Mouse (Mus musculus) urinary bladder, postnatal 4 days (tissue): ENCODE results near the gene 1700066M21Rik.

Experiments used
- DNase-seq, 2 experiments: peaks; one replicate each; pipeline ENCODE4 v3.0.0; 2021 to 2022; ENCODE audit warnings: low spot score in 2 of 2

Gene 1700066M21Rik

GRCm38 (mm10) chr1:57377376-57378341 is at the start of gene 1700066M21Rik:
TSS of gene 1700066M21Rik (plus strand) at chr1:57377620.
- DNase-seq = peak; percentile 89 to 95

GRCm38 (mm10) chr1:57329285-57330093 is 47.9 kb upstream of the 1700066M21Rik start:
- no peak for DNase-seq

- no peak for DNase-seq
These were observed 47.2 kb upstream of the 1700066M21Rik start for GRCm38 (mm10) chr1:57330228-57330627.

GRCm38 (mm10) chr1:57332040-57332439 is 45.4 kb upstream of the 1700066M21Rik start:
- no peak for DNase-seq

GRCm38 (mm10) chr1:57333550-57334213 is 43.7 kb upstream of the 1700066M21Rik start:
- no peak for DNase-seq

- no peak for DNase-seq
These were observed 42.2 kb upstream of the 1700066M21Rik start for GRCm38 (mm10) chr1:57335200-57335599.

- DNase-seq = no peak
These were observed 38.1 kb upstream of the 1700066M21Rik start for GRCm38 (mm10) chr1:57339156-57339796.

- no peak for DNase-seq
These were observed 36.2 kb upstream of the 1700066M21Rik start for GRCm38 (mm10) chr1:57341197-57341596.

- no peak for DNase-seq
These were observed 29.9 kb upstream of the 1700066M21Rik start for GRCm38 (mm10) chr1:57347487-57347886.

- DNase-seq = no peak
These were observed 25.5 kb upstream of the 1700066M21Rik start for GRCm38 (mm10) chr1:57351941-57352340.

GRCm38 (mm10) chr1:57358546-57358945 is 18.9 kb upstream of the 1700066M21Rik start:
- DNase-seq = no peak

GRCm38 (mm10) chr1:57367446-57367845 is 10.0 kb upstream of the 1700066M21Rik start:
- no peak for DNase-seq

GRCm38 (mm10) chr1:57369111-57369510 is 8.3 kb upstream of the 1700066M21Rik start:
- DNase-seq = no peak

- no peak for DNase-seq
These were observed 7.0 kb upstream of the 1700066M21Rik start for GRCm38 (mm10) chr1:57370451-57370850.

GRCm38 (mm10) chr1:57375276-57375675 is 2.1 kb upstream of the 1700066M21Rik start:
- no peak for DNase-seq

- no peak for DNase-seq
These were observed 614 bp upstream of the 1700066M21Rik start for GRCm38 (mm10) chr1:57376806-57377205.

GRCm38 (mm10) chr1:57386519-57386918 is 9.1 kb downstream of the 1700066M21Rik start:
- no peak for DNase-seq

- DNase-seq = no peak
These were observed 10.5 kb downstream of the 1700066M21Rik start for GRCm38 (mm10) chr1:57387876-57388275.

GRCm38 (mm10) chr1:57388402-57389155 is 11.2 kb downstream of the 1700066M21Rik start:
- no peak for DNase-seq

- DNase-seq = no peak
These were observed 13.8 kb downstream of the 1700066M21Rik start for GRCm38 (mm10) chr1:57390993-57391790.
